Mouse (Mus musculus) myocyte (in vitro differentiated cells): ENCODE results near the gene Parp8. TPM values are rescaled to one million over a fixed set of nuclear protein-coding genes. Genes with fewer than 3 reads are reported as not detected.

Experiments used
- H3K27me3 ChIP-seq: one replicate; pipeline ENCODE4 v1.6.1; 2011; ENCODE audit not compliant: control insufficient read depth, insufficient read depth, insufficient read length
- H3K36me3 ChIP-seq: one replicate; pipeline ENCODE4 v1.6.1; 2011; ENCODE audit not compliant: control insufficient read depth, insufficient read depth
- H3K4me2 ChIP-seq: one replicate; pipeline ENCODE4 v1.6.1; 2011; ENCODE audit warnings: low read depth, control low read depth
- H3K4me3 ChIP-seq: one replicate; pipeline ENCODE4 v1.5.1; 2011; ENCODE audit warnings: mild to moderate bottlenecking, control low read depth, moderate library complexity
- H3K79me2 ChIP-seq: one replicate; pipeline ENCODE4 v1.6.1; 2011; ENCODE audit not compliant: control insufficient read depth, insufficient read depth
- H3ac ChIP-seq: one replicate; pipeline ENCODE4 v1.6.1; 2011; ENCODE audit not compliant: control insufficient read depth, insufficient read length
- CEBPB ChIP-seq: IDR thresholded peaks from 2 replicates; pipeline ENCODE4 v1.6.1; 2011; ENCODE audit warnings: mild to moderate bottlenecking, moderate library complexity; ENCODE audit not compliant: poor library complexity, insufficient read depth, severe bottlenecking
- E2F4 ChIP-seq: IDR thresholded peaks from one replicate; pipeline ENCODE4 v1.6.1; 2011; ENCODE audit warnings: mild to moderate bottlenecking, control low read depth, moderate library complexity; ENCODE audit not compliant: insufficient read depth
- MAX ChIP-seq: IDR thresholded peaks from one replicate; pipeline ENCODE4 v1.6.1; 2011; ENCODE audit warnings: low read depth, mild to moderate bottlenecking, control low read depth
- MYOD1 ChIP-seq, 3 experiments: IDR thresholded peaks; one replicate each; pipeline ENCODE4 v1.6.1; 2011; ENCODE audit warnings: control low read depth in 2 of 3, low read depth in 2 of 3, mild to moderate bottlenecking in 2 of 3, moderate library complexity in 1 of 3; ENCODE audit not compliant: insufficient read length in 2 of 3, control insufficient read depth in 1 of 3
- MYOG ChIP-seq, 3 experiments: IDR thresholded peaks; one replicate each; pipeline ENCODE4 v1.6.1; 2011; ENCODE audit warnings: control low read depth in 2 of 3, low read depth in 2 of 3, mild to moderate bottlenecking in 2 of 3; ENCODE audit not compliant: insufficient read length in 2 of 3, control insufficient read depth in 1 of 3, insufficient read depth in 1 of 3
- POLR2A ChIP-seq: IDR thresholded peaks from one replicate; pipeline ENCODE4 v1.6.1; 2011; ENCODE audit warnings: low read depth, mild to moderate bottlenecking, control low read depth, moderate library complexity; ENCODE audit not compliant: insufficient read length
- POLR2AphosphoS2 ChIP-seq: IDR thresholded peaks from one replicate; pipeline ENCODE4 v1.6.1; 2011; ENCODE audit warnings: low read depth, control low read depth; ENCODE audit not compliant: insufficient read length
- REST ChIP-seq: IDR thresholded peaks from one replicate; pipeline ENCODE4 v1.6.1; 2011; ENCODE audit warnings: mild to moderate bottlenecking, control low read depth, moderate library complexity; ENCODE audit not compliant: insufficient read depth, insufficient read length
- SRF ChIP-seq: IDR thresholded peaks from one replicate; pipeline ENCODE4 v1.6.1; 2011; ENCODE audit warnings: low read depth; ENCODE audit not compliant: control insufficient read depth, insufficient read length
- TCF12 ChIP-seq: IDR thresholded peaks from one replicate; pipeline ENCODE4 v1.6.1; 2011; ENCODE audit warnings: mild to moderate bottlenecking, control low read depth; ENCODE audit not compliant: poor library complexity, insufficient read depth, severe bottlenecking
- TCF3 ChIP-seq: IDR thresholded peaks from one replicate; pipeline ENCODE4 v1.6.1; 2011; ENCODE audit warnings: low read depth, control low read depth; ENCODE audit not compliant: insufficient read length
- USF1 ChIP-seq: IDR thresholded peaks from one replicate; pipeline ENCODE4 v1.6.1; 2011; ENCODE audit warnings: low read depth, mild to moderate bottlenecking, control low read depth, moderate library complexity
- polyA plus RNA-seq: library from polyadenylated mRNA; unstranded; fragments of >200 nt; fragmentation: generic; extraction: Trizol; gene quantifications from one replicate; pipeline ENCODE4 v1.2.1, GENCODE M21; 2012; ENCODE audit warnings: missing spikeins

Parp8 gene
- polyA plus RNA-seq, 1 experiment, result 6.1 TPM

GRCm38 (mm10) chr13:116968906-116969305 is 56.4 kb downstream of the Parp8 start:
- TF ChIP-seq USF1 (no peak), E2F4 (no peak), MYOD1 (IDR thresholded peaks at IDR 0.05; ENCODE audit: control insufficient read depth in 1 of 3, insufficient read length in 2 of 3, low read depth in 2 of 3) (no peak), TCF3 (no peak), SRF (no peak), MYOG (IDR thresholded peaks at IDR 0.05; ENCODE audit: control insufficient read depth in 1 of 3, insufficient read depth in 1 of 3, insufficient read length in 2 of 3, low read depth in 2 of 3) (no peak), POLR2A (no peak), CEBPB (no peak), MAX (no peak), TCF12 (no peak), POLR2AphosphoS2 (no peak), REST (no peak)
- H3ac ChIP-seq, result no peak overlapping the region
- no peak overlapping the region for H3K4me2 ChIP-seq
- H3K36me3 ChIP-seq, result no peaks in the 10 kb centered on the region
- H3K79me2 ChIP-seq, result peaks cover 5% of the 10 kb centered on the region
- H3K27me3 ChIP-seq, result no peaks in the 10 kb centered on the region
- H3K4me3 ChIP-seq, result no peak overlapping the region

DNA sequence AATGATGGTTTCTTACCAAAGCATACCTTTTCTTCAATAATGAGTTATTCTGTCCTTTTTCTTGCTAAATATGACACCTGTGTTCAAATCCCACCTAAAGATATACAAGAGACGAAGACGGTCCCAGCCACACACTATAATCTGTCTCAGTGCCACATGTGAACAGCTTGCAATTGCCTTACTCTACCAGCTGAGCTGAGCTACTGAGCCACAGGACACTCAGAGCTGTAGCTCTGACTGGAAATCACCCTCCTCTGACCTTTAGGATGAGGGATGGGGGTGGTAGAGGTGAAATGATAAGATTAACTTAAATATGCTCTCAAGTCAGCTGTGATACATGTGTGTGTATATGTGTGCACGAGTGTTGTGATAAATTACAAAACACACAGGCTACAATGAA is 57.9 kb downstream of the Parp8 start:
- H3K27me3 ChIP-seq, result no peaks in the 10 kb centered on the region
- no peak overlapping the region for H3ac ChIP-seq
- peaks cover 8% of the 10 kb centered on the region for H3K79me2 ChIP-seq
- no peak overlapping the region for H3K4me3 ChIP-seq
- no peaks in the 10 kb centered on the region for H3K36me3 ChIP-seq
- no peak for TF ChIP-seq REST
- TF ChIP-seq CEBPB, result no peak
- TF ChIP-seq TCF12, result no peak
- no peak for TF ChIP-seq POLR2AphosphoS2
- TF ChIP-seq MYOD1 (IDR thresholded peaks at IDR 0.05; ENCODE audit: control insufficient read depth in 1 of 3, insufficient read length in 2 of 3, low read depth in 2 of 3), result no peak
- no peak for TF ChIP-seq TCF3
- no peak for TF ChIP-seq MAX
- no peak for TF ChIP-seq POLR2A
- TF ChIP-seq SRF, result no peak
- no peak for TF ChIP-seq USF1
- no peak for TF ChIP-seq MYOG (IDR thresholded peaks at IDR 0.05; ENCODE audit: control insufficient read depth in 1 of 3, insufficient read depth in 1 of 3, insufficient read length in 2 of 3, low read depth in 2 of 3)
- no peak for TF ChIP-seq E2F4
- no peak overlapping the region for H3K4me2 ChIP-seq

DNA sequence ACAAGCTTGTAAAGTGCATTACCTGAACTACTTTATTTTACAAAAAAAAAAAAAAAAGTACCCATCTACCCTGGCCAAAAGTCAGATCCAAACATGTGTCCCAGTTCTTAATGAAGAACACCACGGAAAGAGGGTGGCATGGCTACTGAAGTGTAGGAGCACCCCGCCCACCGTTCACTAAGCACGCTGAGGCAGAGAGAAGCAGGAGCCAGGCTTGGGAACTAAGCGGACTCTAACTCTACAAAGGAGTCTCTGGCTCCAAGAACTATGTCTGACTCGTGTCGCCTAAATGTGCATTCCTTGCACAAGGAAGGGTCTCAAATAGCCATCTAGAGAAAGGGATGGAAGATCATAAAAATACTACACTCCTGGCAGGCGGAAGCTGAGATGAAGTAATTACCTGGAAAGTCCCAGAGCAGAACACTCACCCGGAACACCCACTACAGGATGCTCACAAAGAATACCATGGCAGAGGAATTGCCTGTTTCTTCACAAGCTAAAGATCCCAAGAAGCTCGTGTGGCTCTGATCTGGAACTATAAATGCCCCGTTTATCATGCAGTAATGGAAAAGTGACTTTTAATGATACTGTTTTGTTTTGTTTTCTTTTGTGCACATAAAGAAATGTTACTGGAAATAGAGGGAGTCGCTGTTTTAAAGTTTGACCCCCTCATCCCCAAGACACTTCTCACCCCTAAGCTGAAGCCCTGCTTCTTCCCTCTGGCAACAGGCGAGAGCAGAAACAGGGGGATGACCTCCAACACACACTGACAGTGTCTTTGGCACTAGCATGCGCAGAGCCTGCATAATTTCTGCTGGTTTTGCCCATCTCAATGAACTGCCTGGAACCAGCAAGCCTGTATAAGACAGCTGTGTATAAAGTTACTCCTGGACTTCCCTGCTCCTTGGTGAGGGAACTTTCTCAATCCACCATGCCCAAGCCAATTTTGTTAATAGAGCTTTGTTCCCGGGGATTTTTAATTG is 62.6 kb downstream of the Parp8 start:
- TF ChIP-seq CEBPB, result no peak
- no peak for TF ChIP-seq MAX
- no peak for TF ChIP-seq MYOG (IDR thresholded peaks at IDR 0.05; ENCODE audit: control insufficient read depth in 1 of 3, insufficient read depth in 1 of 3, insufficient read length in 2 of 3, low read depth in 2 of 3)
- no peak for TF ChIP-seq POLR2AphosphoS2
- no peak for TF ChIP-seq E2F4
- no peak for TF ChIP-seq TCF12
- no peak for TF ChIP-seq TCF3
- no peak for TF ChIP-seq SRF
- no peak for TF ChIP-seq POLR2A
- no peak for TF ChIP-seq USF1
- TF ChIP-seq REST, result no peak
- TF ChIP-seq MYOD1 (IDR thresholded peaks at IDR 0.05; ENCODE audit: control insufficient read depth in 1 of 3, insufficient read length in 2 of 3, low read depth in 2 of 3), result no peak
- Histone ChIP-seq H3K27me3 (no peaks in the 10 kb centered on the region), H3ac (no peak overlapping the region), H3K36me3 (no peaks in the 10 kb centered on the region), H3K4me2 (no peak overlapping the region), H3K4me3 (no peak overlapping the region), H3K79me2 (peaks cover 16% of the 10 kb centered on the region)

DNA sequence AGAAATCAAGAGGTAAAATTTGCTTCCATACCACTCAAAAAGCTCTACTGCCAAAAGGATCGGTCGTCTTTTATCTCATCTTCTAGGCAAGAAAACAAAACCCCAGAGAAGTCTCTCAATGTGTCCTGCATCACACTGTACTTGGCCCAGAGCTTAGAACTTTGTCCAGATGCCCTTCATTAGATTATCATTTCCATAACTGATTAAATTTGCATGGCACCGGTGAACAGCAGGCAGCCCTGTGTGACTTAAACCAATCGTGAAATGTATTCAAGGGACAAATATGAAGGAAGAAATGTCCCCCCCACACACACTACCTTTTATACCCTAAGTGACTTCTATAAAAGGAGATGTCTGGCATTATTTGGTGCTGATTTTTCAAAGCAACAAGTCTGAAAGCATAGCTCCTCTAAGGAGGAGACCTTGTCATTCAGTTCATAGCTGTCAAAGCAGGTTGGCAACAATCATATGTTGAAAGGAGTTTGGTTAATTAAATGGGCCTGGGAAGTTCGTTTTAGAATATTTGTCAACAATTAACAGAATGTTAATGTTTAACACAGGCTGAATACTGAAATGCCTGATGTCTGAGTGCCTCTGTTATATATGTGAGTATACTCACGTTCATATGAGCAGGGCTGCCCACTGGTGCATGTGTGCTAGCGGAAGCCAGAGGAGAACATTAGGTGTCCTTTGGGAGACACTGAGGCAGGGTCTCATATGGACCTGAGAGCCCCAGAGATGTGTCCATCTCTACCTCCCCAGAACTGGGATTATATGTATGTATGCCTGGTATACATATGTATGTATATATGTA is 66.4 kb downstream of the Parp8 start:
- Histone ChIP-seq H3K4me2 (no peak overlapping the region), H3K36me3 (peaks cover 3% of the 10 kb centered on the region), H3K79me2 (peaks cover 35% of the 10 kb centered on the region), H3K27me3 (no peaks in the 10 kb centered on the region), H3ac (no peak overlapping the region), H3K4me3 (no peak overlapping the region)
- no peak for TF ChIP-seq REST
- TF ChIP-seq POLR2A, result no peak
- TF ChIP-seq POLR2AphosphoS2, result no peak
- TF ChIP-seq SRF, result no peak
- TF ChIP-seq MAX, result no peak
- TF ChIP-seq CEBPB, result no peak
- no peak for TF ChIP-seq MYOG (IDR thresholded peaks at IDR 0.05; ENCODE audit: control insufficient read depth in 1 of 3, insufficient read depth in 1 of 3, insufficient read length in 2 of 3, low read depth in 2 of 3)
- TF ChIP-seq TCF12, result no peak
- TF ChIP-seq TCF3, result no peak
- no peak for TF ChIP-seq E2F4
